Mouse (Mus musculus) cerebellum, postnatal 36 days (tissue): Measurements from ENCODE around the gene Sde2.
"Not testable (repeated sequence)": the region's sequence is repeated elsewhere in the genome, so short reads cannot be mapped to it uniquely, and the experiment has no call there.

Experiments
- DNase-seq, 2 experiments: peaks; one replicate each; pipeline ENCODE4 v3.0.0; 2021 to 2022; ENCODE audit warnings: mixed read lengths in 2 of 2

Sde2 gene

GRCm38 (mm10) chr1:180835273-180836015, 15.5 kb upstream of the Sde2 start:
- no peak for DNase-seq

- DNase-seq: not testable (repeated sequence)
Measured at GRCm38 (mm10) chr1:180836467-180836866, 14.5 kb upstream of the Sde2 start.

GRCm38 (mm10) chr1:180837186-180837585, 13.7 kb upstream of the Sde2 start:
- DNase-seq: no peak

- no peak for DNase-seq
Measured at GRCm38 (mm10) chr1:180838014-180838413, 12.9 kb upstream of the Sde2 start.

- DNase-seq: no peak
Measured at GRCm38 (mm10) chr1:180839201-180839910, 11.6 kb upstream of the Sde2 start.

- DNase-seq: no peak
Measured at GRCm38 (mm10) chr1:180841561-180842300, 9.2 kb upstream of the Sde2 start.

- peak; percentile 65 to 72 for DNase-seq
Measured at GRCm38 (mm10) chr1:180848114-180848510, 2.8 kb upstream of the Sde2 start.

GRCm38 (mm10) chr1:180848511-180849241, 2.3 kb upstream of the Sde2 start:
- peak in 1 of 2 experiments; percentile 43 for DNase-seq

- DNase-seq: peak in 1 of 2 experiments; percentile 24
Measured at GRCm38 (mm10) chr1:180849701-180850301, 1.1 kb upstream of the Sde2 start.

- DNase-seq: no peak
Measured at GRCm38 (mm10) chr1:180858763-180859162, 7.8 kb downstream of the Sde2 start.

GRCm38 (mm10) chr1:180860030-180860429, 9.1 kb downstream of the Sde2 start:
- no peak for DNase-seq

- peak in 1 of 2 experiments; percentile 21 for DNase-seq
Measured at GRCm38 (mm10) chr1:180863606-180864005, 12.7 kb downstream of the Sde2 start.

- no peak for DNase-seq
Measured at GRCm38 (mm10) chr1:180866001-180866400, 15.1 kb downstream of the Sde2 start.

- DNase-seq: no peak
Measured at GRCm38 (mm10) chr1:180870122-180870650, 19.3 kb downstream of the Sde2 start.

- peak; percentile 22 to 34 for DNase-seq
Measured at GRCm38 (mm10) chr1:180873861-180874484, 23.0 kb downstream of the Sde2 start.

- DNase-seq: no peak
Measured at GRCm38 (mm10) chr1:180874615-180875014, 23.7 kb downstream of the Sde2 start.

GRCm38 (mm10) chr1:180875126-180875525, 24.2 kb downstream of the Sde2 start:
- no peak for DNase-seq

GRCm38 (mm10) chr1:180877466-180877865, 26.5 kb downstream of the Sde2 start:
- no peak for DNase-seq

- no peak for DNase-seq
Measured at GRCm38 (mm10) chr1:180881768-180882167, 30.8 kb downstream of the Sde2 start.

- no peak for DNase-seq
Measured at GRCm38 (mm10) chr1:180883731-180884130, 32.8 kb downstream of the Sde2 start.

- no peak for DNase-seq
Measured at GRCm38 (mm10) chr1:180884484-180884883, 33.6 kb downstream of the Sde2 start.
